Mouse (Mus musculus): Measurements from ENCODE around the gene Olfr1045.
"Not testable (repeated sequence)": the region's sequence is repeated elsewhere in the genome, so short reads cannot be mapped to it uniquely, and the experiment has no call there.

Olfr1045 gene

GRCm38 (mm10) chr2:86202909-86203308, at the start of gene Olfr1045:
Gene Olfr1045, minus strand, starts transcription at chr2:86203009.
- DNase-seq (ENCODE audit: extremely low spot score, low read depth, low spot score) = no peak

- no peak for DNase-seq (ENCODE audit: extremely low spot score, low read depth, low spot score)
Measured at GRCm38 (mm10) chr2:86240189-86240588, 37.4 kb upstream of the Olfr1045 start, which contains the start of gene Olfr1048. Gene Olfr1048, minus strand, starts transcription at chr2:86240289.

DNA sequence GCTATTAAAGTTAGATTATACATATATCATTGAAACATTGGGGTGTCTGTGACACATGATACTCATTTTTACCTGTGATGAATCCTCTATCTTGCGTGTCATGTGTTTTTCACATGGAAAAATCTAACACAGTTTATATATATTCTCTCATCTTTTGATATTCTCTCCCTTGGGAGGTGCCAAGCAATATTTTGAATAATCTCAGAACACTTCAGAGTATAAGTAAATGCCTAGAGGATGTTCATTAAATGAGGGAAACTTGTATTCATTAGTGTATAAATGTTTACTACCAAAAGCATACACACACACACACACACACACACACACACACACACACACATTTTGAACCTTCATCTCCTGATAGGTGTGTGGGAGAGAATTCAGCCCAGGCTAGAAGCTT, 28.5 kb upstream of the Olfr1045 start, which contains the start of gene Olfr1047:
Olfr1047 (minus strand) TSS at position 101 of the 400 bp plus-strand sequence.
- DNase-seq (ENCODE audit: extremely low spot score, low read depth, low spot score) = no peak

- no peak for DNase-seq (ENCODE audit: extremely low spot score, low read depth, low spot score)
Measured at GRCm38 (mm10) chr2:86219214-86219613, 16.4 kb upstream of the Olfr1045 start, which contains the start of gene Olfr1046. Gene Olfr1046, minus strand, starts transcription at chr2:86219314.

DNA sequence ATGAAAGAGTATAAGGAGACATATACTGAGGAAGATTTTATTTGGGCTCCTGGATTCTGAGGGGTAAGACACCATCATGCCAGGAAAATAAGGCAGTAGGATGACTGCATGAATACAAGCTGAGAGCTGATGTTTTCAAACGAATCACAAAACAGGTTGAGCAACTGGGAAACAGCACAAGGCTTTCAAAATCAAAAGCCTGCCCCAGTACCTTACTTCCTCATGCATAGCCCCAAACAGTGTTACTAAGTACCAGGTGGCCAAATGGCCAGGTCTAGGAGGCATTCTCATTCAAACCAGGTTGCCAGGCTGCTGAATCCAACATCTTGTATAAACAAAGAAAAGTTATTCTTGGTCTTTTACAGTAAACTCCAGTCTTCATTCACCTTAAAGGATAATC, 6.9 kb downstream of the Olfr1045 start:
- DNase-seq (ENCODE audit: extremely low spot score, low read depth, low spot score) = no peak

DNA sequence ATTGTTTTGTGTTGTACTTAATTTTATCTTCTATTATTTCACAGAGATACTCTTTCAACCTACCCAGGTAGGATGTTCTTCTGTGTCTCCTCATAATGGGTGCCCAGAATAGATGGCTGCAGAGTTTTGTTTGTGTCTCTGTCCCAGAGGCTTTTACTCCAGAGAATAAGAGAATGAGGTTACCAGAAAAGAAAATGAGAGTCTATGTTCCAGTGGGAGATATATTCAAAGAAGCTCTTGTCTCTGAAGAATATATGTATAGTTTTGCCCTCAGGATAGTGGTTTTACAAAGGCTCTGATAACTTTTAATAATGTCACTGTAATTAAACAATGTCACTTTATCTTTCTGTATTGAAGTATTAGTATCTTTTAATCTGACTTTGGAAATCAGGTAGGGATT, 17.2 kb downstream of the Olfr1045 start, which contains the start of gene Olfr52:
Olfr52 (minus strand) TSS at position 101 of the 400 bp plus-strand sequence.
- DNase-seq (ENCODE audit: extremely low spot score, low read depth, low spot score) = no peak

DNA sequence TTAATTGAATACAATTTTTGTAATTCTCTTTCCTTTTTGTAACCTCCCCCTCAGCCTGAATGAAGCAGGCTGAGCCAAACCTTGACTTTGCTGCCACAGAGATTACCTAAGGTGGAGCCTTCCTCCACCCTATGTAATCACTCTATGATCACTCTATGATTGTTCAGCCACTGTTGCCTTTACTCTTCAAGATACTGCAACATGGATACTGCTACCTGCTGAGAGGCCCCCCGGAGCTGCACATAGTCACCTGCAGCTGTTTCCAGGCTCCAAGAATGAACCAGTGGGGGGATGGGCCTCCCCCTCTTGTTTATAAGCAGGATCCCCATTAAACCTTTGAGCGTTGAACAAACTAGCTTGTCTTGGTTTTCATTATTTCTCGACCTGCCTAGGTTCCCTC, 22.9 kb downstream of the Olfr1045 start:
- DNase-seq (ENCODE audit: extremely low spot score, low read depth, low spot score) = no peak

GRCm38 (mm10) chr2:86177720-86178119, 25.1 kb downstream of the Olfr1045 start, which contains the start of gene Olfr1044:
Gene Olfr1044, minus strand, starts transcription at chr2:86177820.
- no peak for DNase-seq (ENCODE audit: extremely low spot score, low read depth, low spot score)

DNA sequence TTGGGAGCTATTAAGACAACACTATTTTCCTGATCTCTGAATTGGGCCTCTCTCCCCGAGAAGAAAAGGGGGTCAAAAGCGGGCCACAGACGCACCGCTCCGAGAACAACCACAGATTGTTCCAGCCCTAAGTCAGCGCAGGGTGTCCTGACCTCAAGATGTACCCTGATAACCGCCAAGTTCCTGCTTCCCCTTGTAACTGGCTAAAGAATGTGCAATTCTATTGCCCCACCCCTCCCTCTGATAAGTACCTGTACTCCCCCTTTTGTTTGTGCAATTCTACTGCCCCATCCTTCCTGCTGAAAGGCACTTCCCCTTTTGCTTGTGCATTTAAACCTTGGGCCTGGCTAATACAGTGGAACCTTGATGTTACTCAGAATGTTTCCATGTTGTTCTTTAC, 27.4 kb downstream of the Olfr1045 start:
- DNase-seq (ENCODE audit: extremely low spot score, low read depth, low spot score) = not testable (repeated sequence)

DNA sequence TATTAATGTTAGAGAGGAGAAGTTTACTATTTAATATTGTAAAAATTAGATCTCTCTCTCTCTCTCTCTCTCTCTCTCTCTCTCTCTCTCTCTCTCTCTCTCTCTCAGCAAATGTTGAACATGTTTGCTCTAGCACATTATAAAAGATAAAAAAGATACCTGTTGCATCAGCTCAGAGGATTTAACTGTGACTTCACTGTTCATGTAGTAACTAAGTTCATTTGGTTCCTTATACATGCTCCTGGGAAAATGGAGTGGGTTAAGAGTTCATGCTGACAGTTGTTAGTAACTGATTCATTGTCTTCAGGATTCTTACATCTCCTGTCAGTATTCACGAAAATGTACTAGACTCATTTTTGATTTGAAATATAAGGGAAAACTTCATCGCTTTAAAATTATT, 35.4 kb downstream of the Olfr1045 start, which contains the start of gene Olfr1043:
Olfr1043 (minus strand) TSS at position 101 of the 400 bp plus-strand sequence.
- DNase-seq (ENCODE audit: extremely low spot score, low read depth, low spot score) = no peak

DNA sequence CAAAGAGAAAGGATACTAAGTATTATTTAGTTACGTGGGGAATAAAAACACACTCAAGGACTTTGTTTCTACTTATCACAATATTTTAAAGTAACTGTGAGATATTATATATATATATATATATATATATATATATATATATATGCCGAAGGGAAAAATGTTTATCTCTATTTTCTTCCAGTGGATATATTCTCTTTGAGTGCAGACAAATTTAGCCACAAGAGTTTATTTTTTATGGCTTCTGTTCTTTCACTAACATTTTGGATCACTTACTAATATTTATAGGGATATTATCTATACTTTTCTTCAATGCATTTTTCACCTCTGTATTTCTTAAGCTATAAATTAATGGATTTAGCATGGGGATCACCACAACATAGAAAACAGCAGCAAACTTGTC, 41.1 kb downstream of the Olfr1045 start, which contains the start of gene Olfr1042:
Olfr1042 (minus strand) TSS at position 101 of the 400 bp plus-strand sequence.
- no peak for DNase-seq (ENCODE audit: extremely low spot score, low read depth, low spot score)

DNA sequence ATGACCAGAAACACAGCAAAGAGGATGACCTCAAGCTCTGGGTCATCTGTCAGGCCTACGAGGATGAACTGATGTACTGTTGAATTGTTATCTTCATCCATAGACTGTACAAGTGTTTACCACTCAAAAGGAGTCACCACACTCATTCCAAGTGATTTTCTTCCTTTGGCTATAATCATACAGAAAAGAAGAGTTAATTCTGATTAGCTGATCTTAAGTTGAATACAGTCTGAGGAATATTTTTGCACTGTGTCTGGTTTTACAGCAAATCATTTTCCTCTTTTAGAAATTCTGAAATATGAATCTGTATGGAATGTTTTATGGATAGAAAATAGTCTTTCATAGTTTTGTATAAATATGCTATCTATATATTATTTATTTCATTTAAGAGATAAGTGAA, 56.2 kb downstream of the Olfr1045 start, which contains the start of gene Olfr1040:
Olfr1040 (minus strand) TSS at position 101 of the 400 bp plus-strand sequence.
- DNase-seq (ENCODE audit: extremely low spot score, low read depth, low spot score) = no peak

Measured in hindlimb bud, embryonic 11.5 days (tissue).